Mouse (Mus musculus): ENCODE measurements at regions not wholly inside any gene's neighbourhood (a gene's known extent, or its start where the extent isn't known, plus 50 kb on each side); places are given as distances from the start of the nearest gene placed in this dataset.

GRCm38 (mm10) chr5:102269204-102269603 is 199.5 kb upstream of the Wdfy3 start:
- H3K4me1 ChIP-seq: no peaks in the 10 kb centered on the region
- peaks cover 11% of the 10 kb centered on the region for H3K9me3 ChIP-seq
- no peaks in the 10 kb centered on the region for H3K36me3 ChIP-seq (replicated peaks; ENCODE audit: low read length)
- H3K4me3 ChIP-seq (replicated peaks): no peak overlapping the region
- TF ChIP-seq FLI1 (IDR thresholded peaks at IDR 0.05; ENCODE audit: low read length) (no peak), GATA1 (IDR thresholded peaks at IDR 0.05; ENCODE audit: borderline replicate concordance, low read length) (no peak)
- no peaks in the 10 kb centered on the region for H3K27me3 ChIP-seq (replicated peaks)

- Histone ChIP-seq H3K4me3 (replicated peaks) (no peak overlapping the region), H3K36me3 (replicated peaks; ENCODE audit: low read length) (no peaks in the 10 kb centered on the region), H3K9me3 (peaks cover 4% of the 10 kb centered on the region; the same call in 1 of the 2 replicates), H3K4me1 (no peaks in the 10 kb centered on the region), H3K27me3 (replicated peaks) (no peaks in the 10 kb centered on the region)
- TF ChIP-seq FLI1 (IDR thresholded peaks at IDR 0.05; ENCODE audit: low read length) (no peak), GATA1 (IDR thresholded peaks at IDR 0.05; ENCODE audit: borderline replicate concordance, low read length) (no peak)
These were observed 205.6 kb upstream of the Arhgap24 start for GRCm38 (mm10) chr5:102275621-102276020.

GRCm38 (mm10) chr5:102287131-102287530 is 194.1 kb upstream of the Arhgap24 start:
- H3K9me3 ChIP-seq: peaks cover 10% of the 10 kb centered on the region; the same call in 1 of the 2 replicates
- no peak overlapping the region for H3K4me3 ChIP-seq (replicated peaks)
- H3K4me1 ChIP-seq: no peaks in the 10 kb centered on the region
- no peaks in the 10 kb centered on the region for H3K27me3 ChIP-seq (replicated peaks)
- TF ChIP-seq FLI1 (IDR thresholded peaks at IDR 0.05; ENCODE audit: low read length) (no peak), GATA1 (IDR thresholded peaks at IDR 0.05; ENCODE audit: borderline replicate concordance, low read length) (no peak)
- H3K36me3 ChIP-seq (replicated peaks; ENCODE audit: low read length): no peaks in the 10 kb centered on the region

- no peak overlapping the region for H3K4me3 ChIP-seq (replicated peaks)
- peaks cover 11% of the 10 kb centered on the region; the same call in 1 of the 2 replicates for H3K9me3 ChIP-seq
- H3K4me1 ChIP-seq: no peaks in the 10 kb centered on the region
- H3K27me3 ChIP-seq (replicated peaks): no peaks in the 10 kb centered on the region
- H3K36me3 ChIP-seq (replicated peaks; ENCODE audit: low read length): no peaks in the 10 kb centered on the region
- no peak for TF ChIP-seq FLI1 (IDR thresholded peaks at IDR 0.05; ENCODE audit: low read length)
- TF ChIP-seq GATA1 (IDR thresholded peaks at IDR 0.05; ENCODE audit: borderline replicate concordance, low read length): no peak
These were observed 190.3 kb upstream of the Arhgap24 start for GRCm38 (mm10) chr5:102290866-102291265.

- no peak overlapping the region for H3K4me3 ChIP-seq (replicated peaks)
- H3K27me3 ChIP-seq (replicated peaks): no peaks in the 10 kb centered on the region
- H3K36me3 ChIP-seq (replicated peaks; ENCODE audit: low read length): no peaks in the 10 kb centered on the region
- H3K9me3 ChIP-seq: peaks cover 12% of the 10 kb centered on the region; the same call in 1 of the 2 replicates
- no peak for TF ChIP-seq GATA1 (IDR thresholded peaks at IDR 0.05; ENCODE audit: borderline replicate concordance, low read length)
- no peak for TF ChIP-seq FLI1 (IDR thresholded peaks at IDR 0.05; ENCODE audit: low read length)
- H3K4me1 ChIP-seq: no peaks in the 10 kb centered on the region
These were observed 185.6 kb upstream of the Arhgap24 start for GRCm38 (mm10) chr5:102295564-102295963.

- Histone ChIP-seq H3K9me3 (peaks cover 3% of the 10 kb centered on the region; the same call in 1 of the 2 replicates), H3K4me3 (replicated peaks) (no peak overlapping the region), H3K27me3 (replicated peaks) (no peaks in the 10 kb centered on the region), H3K4me1 (no peaks in the 10 kb centered on the region), H3K36me3 (replicated peaks; ENCODE audit: low read length) (no peaks in the 10 kb centered on the region)
- no peak for TF ChIP-seq GATA1 (IDR thresholded peaks at IDR 0.05; ENCODE audit: borderline replicate concordance, low read length)
- no peak for TF ChIP-seq FLI1 (IDR thresholded peaks at IDR 0.05; ENCODE audit: low read length)
These were observed 174.9 kb upstream of the Arhgap24 start for GRCm38 (mm10) chr5:102306309-102306708.

- H3K27me3 ChIP-seq (replicated peaks): no peaks in the 10 kb centered on the region
- H3K36me3 ChIP-seq (replicated peaks; ENCODE audit: low read length): no peaks in the 10 kb centered on the region
- TF ChIP-seq FLI1 (IDR thresholded peaks at IDR 0.05; ENCODE audit: low read length): no peak
- TF ChIP-seq GATA1 (IDR thresholded peaks at IDR 0.05; ENCODE audit: borderline replicate concordance, low read length): no peak
- no peak overlapping the region for H3K4me3 ChIP-seq (replicated peaks)
- no peaks in the 10 kb centered on the region for H3K4me1 ChIP-seq
- peaks cover 3% of the 10 kb centered on the region; the same call in 1 of the 2 replicates for H3K9me3 ChIP-seq
These were observed 174.5 kb upstream of the Arhgap24 start for GRCm38 (mm10) chr5:102306718-102307117.

GRCm38 (mm10) chr5:102311570-102311969 is 169.6 kb upstream of the Arhgap24 start:
- Histone ChIP-seq H3K9me3 (no peaks in the 10 kb centered on the region), H3K4me1 (no peaks in the 10 kb centered on the region), H3K27me3 (replicated peaks) (no peaks in the 10 kb centered on the region), H3K36me3 (replicated peaks; ENCODE audit: low read length) (no peaks in the 10 kb centered on the region), H3K4me3 (replicated peaks) (no peak overlapping the region)
- TF ChIP-seq FLI1 (IDR thresholded peaks at IDR 0.05; ENCODE audit: low read length) (no peak), GATA1 (IDR thresholded peaks at IDR 0.05; ENCODE audit: borderline replicate concordance, low read length) (no peak)

- Histone ChIP-seq H3K27me3 (replicated peaks) (no peaks in the 10 kb centered on the region), H3K9me3 (peaks cover 4% of the 10 kb centered on the region), H3K36me3 (replicated peaks; ENCODE audit: low read length) (no peaks in the 10 kb centered on the region), H3K4me3 (replicated peaks) (no peak overlapping the region), H3K4me1 (no peaks in the 10 kb centered on the region)
- TF ChIP-seq FLI1 (IDR thresholded peaks at IDR 0.05; ENCODE audit: low read length): no peak
- TF ChIP-seq GATA1 (IDR thresholded peaks at IDR 0.05; ENCODE audit: borderline replicate concordance, low read length): no peak
These were observed 152.9 kb upstream of the Arhgap24 start for GRCm38 (mm10) chr5:102328197-102328784.

GRCm38 (mm10) chr5:102333894-102334293 is 147.3 kb upstream of the Arhgap24 start:
- Histone ChIP-seq H3K4me3 (replicated peaks) (no peak overlapping the region), H3K27me3 (replicated peaks) (no peaks in the 10 kb centered on the region), H3K36me3 (replicated peaks; ENCODE audit: low read length) (no peaks in the 10 kb centered on the region), H3K9me3 (peaks cover 18% of the 10 kb centered on the region), H3K4me1 (no peaks in the 10 kb centered on the region)
- TF ChIP-seq GATA1 (IDR thresholded peaks at IDR 0.05; ENCODE audit: borderline replicate concordance, low read length) (no peak), FLI1 (IDR thresholded peaks at IDR 0.05; ENCODE audit: low read length) (no peak)
